Mouse (Mus musculus) urinary bladder, adult 2 months (tissue): ENCODE data around the gene Srrm4. TPM values are rescaled to one million over a fixed set of nuclear protein-coding genes. Genes with fewer than 3 reads are reported as not detected.
A peak's percentile ranks its signal among the peaks of the same experiment; 100 is the strongest.
"Not testable (repeated sequence)": the region's sequence is repeated elsewhere in the genome, so short reads cannot be mapped to it uniquely, and the experiment has no call there.

Experiments used
- DNase-seq: peaks from one replicate; pipeline ENCODE4 v3.0.0; 2022; ENCODE audit warnings: low spot score
- polyA plus RNA-seq: library from polyadenylated mRNA; depleted of rRNA; stranded (reverse); fragments of >200 nt; gene quantifications from 2 replicates; pipeline ENCODE4 v1.2.3, GENCODE M21; 2012

Gene Srrm4
- polyA plus RNA-seq, 1 experiment, result 0.44 TPM

- no peak for DNase-seq
Measured at GRCm38 (mm10) chr5:116442697-116443458, 148.7 kb downstream of the Srrm4 start.

- no peak for DNase-seq
Measured at GRCm38 (mm10) chr5:116440251-116440650, 151.4 kb downstream of the Srrm4 start.

GRCm38 (mm10) chr5:116438328-116438727, 153.3 kb downstream of the Srrm4 start:
- DNase-seq, result no peak

GRCm38 (mm10) chr5:116436117-116436516, 155.5 kb downstream of the Srrm4 start:
- no peak for DNase-seq

GRCm38 (mm10) chr5:116434976-116435850, 156.4 kb downstream of the Srrm4 start:
- no peak for DNase-seq

GRCm38 (mm10) chr5:116432871-116433270, 158.7 kb downstream of the Srrm4 start:
- no peak for DNase-seq

- DNase-seq, result no peak
Measured at GRCm38 (mm10) chr5:116426701-116427100, 164.9 kb downstream of the Srrm4 start.

GRCm38 (mm10) chr5:116425709-116426108, 165.9 kb downstream of the Srrm4 start:
- not testable (repeated sequence) for DNase-seq

- DNase-seq, result no peak
Measured at GRCm38 (mm10) chr5:116425273-116425672, 166.3 kb downstream of the Srrm4 start.

- no peak for DNase-seq
Measured at GRCm38 (mm10) chr5:116423746-116424145, 167.9 kb downstream of the Srrm4 start.

- DNase-seq, result peak; percentile 56
Measured at GRCm38 (mm10) chr5:116422699-116423201, 168.9 kb downstream of the Srrm4 start, which contains the start of gene Hspb8. Gene Hspb8, minus strand, starts transcription at chr5:116422864.

GRCm38 (mm10) chr5:116421791-116422481, 169.7 kb downstream of the Srrm4 start:
- peak; percentile 32 for DNase-seq

GRCm38 (mm10) chr5:116420759-116421225, 170.8 kb downstream of the Srrm4 start:
- DNase-seq, result peak; percentile 54

- no peak for DNase-seq
Measured at GRCm38 (mm10) chr5:116420213-116420612, 171.4 kb downstream of the Srrm4 start.

- no peak for DNase-seq
Measured at GRCm38 (mm10) chr5:116419322-116420045, 172.1 kb downstream of the Srrm4 start.

GRCm38 (mm10) chr5:116416208-116416607, 175.4 kb downstream of the Srrm4 start:
- DNase-seq, result no peak

GRCm38 (mm10) chr5:116409689-116410590, 181.7 kb downstream of the Srrm4 start:
- DNase-seq, result no peak

- no peak for DNase-seq
Measured at GRCm38 (mm10) chr5:116408965-116409364, 182.7 kb downstream of the Srrm4 start.

GRCm38 (mm10) chr5:116407936-116408335, 183.7 kb downstream of the Srrm4 start:
- no peak for DNase-seq

- no peak for DNase-seq
Measured at GRCm38 (mm10) chr5:116407321-116407720, 184.3 kb downstream of the Srrm4 start.
